Mouse (Mus musculus): ENCODE results near the gene Prr12. TPM values are rescaled to one million over a fixed set of nuclear protein-coding genes. Genes with fewer than 3 reads are reported as not detected.
A peak's percentile ranks its signal among the peaks of the same experiment; 100 is the strongest.

The Prr12 gene
- total and polyA plus RNA-seq, 3 experiments = 2.0 to 91.6 (median 42.4) TPM

- DNase-seq (ENCODE audit: low spot score) = peak; percentile 68
- no peaks in the 10 kb centered on the region for H3K9me3 ChIP-seq (replicated peaks)
- ATAC-seq (ENCODE audit: extremely low read depth, insufficient number of reproducible peaks, low FRiP score, poor library complexity, severe bottlenecking) = no peak
Observed at GRCm38 (mm10) chr7:44983085-44983484, 69.6 kb downstream of the Prr12 start.

GRCm38 (mm10) chr7:44981539-44981938 is 71.1 kb downstream of the Prr12 start:
- Histone ChIP-seq H3K9me3 (replicated peaks) (no peaks in the 10 kb centered on the region), H3K4me1 (ENCODE audit: insufficient read depth, low read depth, low read length) (peaks cover 65% of the 10 kb centered on the region), H3K36me3 (replicated peaks) (peaks cover 86% of the 10 kb centered on the region), H3K4me3 (ENCODE audit: low read depth, low read length) (no peak overlapping the region), H3K27me3 (ENCODE audit: insufficient read depth, low read length) (no peaks in the 10 kb centered on the region)
- no peak for DNase-seq (ENCODE audit: low spot score)
- TF ChIP-seq POLR2AphosphoS5 (IDR thresholded peaks at IDR 0.05; ENCODE audit: insufficient replicate concordance, low read depth, low read length) = no peak
- no peak for TF ChIP-seq CTCF (IDR thresholded peaks at IDR 0.05; ENCODE audit: low read depth, low read length)
- no peak for TF ChIP-seq GATA1 (IDR thresholded peaks at IDR 0.05; ENCODE audit: borderline replicate concordance, low read length)
- TF ChIP-seq GATA2 (IDR thresholded peaks at IDR 0.05; ENCODE audit: borderline replicate concordance, low read depth, low read length) = no peak
- TF ChIP-seq TAL1 (conservative IDR thresholded peaks at IDR 0.05; ENCODE audit: low read depth, low read length) = no peak
- no peak for ATAC-seq (ENCODE audit: extremely low read depth, insufficient number of reproducible peaks, low FRiP score, poor library complexity, severe bottlenecking)

More at GRCm38 (mm10) chr7:44983085-44983484, 69.6 kb downstream of the Prr12 start:
- TF ChIP-seq CTCF (IDR thresholded peaks at IDR 0.05; ENCODE audit: low read depth, low read length) (peak; percentile 97), TAL1 (conservative IDR thresholded peaks at IDR 0.05; ENCODE audit: low read depth, low read length) (no peak)
- Histone ChIP-seq H3K27me3 (ENCODE audit: insufficient read depth, low read length) (no peaks in the 10 kb centered on the region), H3K4me1 (ENCODE audit: insufficient read depth, low read depth, low read length) (peaks cover 64% of the 10 kb centered on the region), H3K36me3 (replicated peaks) (peaks cover 73% of the 10 kb centered on the region), H3K4me3 (ENCODE audit: low read depth, low read length) (no peak overlapping the region)

GRCm38 (mm10) chr7:44978300-44978699 is 74.4 kb downstream of the Prr12 start:
- peaks cover 85% of the 10 kb centered on the region for H3K36me3 ChIP-seq (replicated peaks)
- ATAC-seq (ENCODE audit: extremely low read depth, insufficient number of reproducible peaks, low FRiP score, poor library complexity, severe bottlenecking) (no peak), DNase-seq (ENCODE audit: low spot score) (no peak)
- peaks cover 8% of the 10 kb centered on the region for H3K27me3 ChIP-seq (ENCODE audit: insufficient read depth, low read length)
- H3K4me3 ChIP-seq (ENCODE audit: low read depth, low read length) = no peak overlapping the region
- H3K9me3 ChIP-seq (replicated peaks) = no peaks in the 10 kb centered on the region
- peaks cover 61% of the 10 kb centered on the region for H3K4me1 ChIP-seq (ENCODE audit: insufficient read depth, low read depth, low read length)
- TF ChIP-seq GATA2 (IDR thresholded peaks at IDR 0.05; ENCODE audit: borderline replicate concordance, low read depth, low read length) = no peak
- TF ChIP-seq POLR2AphosphoS5 (IDR thresholded peaks at IDR 0.05; ENCODE audit: insufficient replicate concordance, low read depth, low read length) = no peak
- no peak for TF ChIP-seq GATA1 (IDR thresholded peaks at IDR 0.05; ENCODE audit: borderline replicate concordance, low read length)
- TF ChIP-seq CTCF (IDR thresholded peaks at IDR 0.05; ENCODE audit: low read depth, low read length) = no peak
- no peak for TF ChIP-seq TAL1 (conservative IDR thresholded peaks at IDR 0.05; ENCODE audit: low read depth, low read length)

Other genes starting within 250 kb of the Prr12 start
Only the 20 nearest of the 36 such genes appear.
- gene Ap2a1, start 123.4 kb downstream of the Prr12 start, total RNA-seq (2014; fragmentation: Nextera tagmentation) = 68.8 and 98.0 TPM in 2 replicates
- gene Ap2a1, start 123.4 kb downstream of the Prr12 start, total RNA-seq (2017) = 19.8 and 30.8 TPM in 2 replicates
- 92.1 and 98.8 TPM in 2 replicates for gene Ap2a1, start 123.4 kb downstream of the Prr12 start, polyA plus RNA-seq (2012)
- not detected in 2 replicates for gene Tsks, start 109.7 kb downstream of the Prr12 start, total RNA-seq (2014; fragmentation: Nextera tagmentation)
- gene Tsks, start 109.7 kb downstream of the Prr12 start, total RNA-seq (2017) = not detected in 2 replicates
- 0.29 and 0.44 TPM in 2 replicates for gene Tsks, start 109.7 kb downstream of the Prr12 start, polyA plus RNA-seq (2012)
- 0.53 and 2.4 TPM in 2 replicates for gene Cpt1c, start 78.0 kb downstream of the Prr12 start, total RNA-seq (2014; fragmentation: Nextera tagmentation)
- gene Cpt1c, start 78.0 kb downstream of the Prr12 start, total RNA-seq (2017) = 0.11 and 0.23 TPM in 2 replicates
- gene Cpt1c, start 78.0 kb downstream of the Prr12 start, polyA plus RNA-seq (2012) = 0.28 and 0.33 TPM in 2 replicates
- 165 and 169 TPM in 2 replicates for gene Prmt1, start 66.3 kb downstream of the Prr12 start, total RNA-seq (2014; fragmentation: Nextera tagmentation)
- gene Prmt1, start 66.3 kb downstream of the Prr12 start, total RNA-seq (2017) = 97.2 and 113 TPM in 2 replicates
- 89.5 and 105 TPM in 2 replicates for gene Prmt1, start 66.3 kb downstream of the Prr12 start, polyA plus RNA-seq (2012)
- gene Irf3, start 55.2 kb downstream of the Prr12 start, total RNA-seq (2014; fragmentation: Nextera tagmentation) = 129 and 135 TPM in 2 replicates
- gene Irf3, start 55.2 kb downstream of the Prr12 start, total RNA-seq (2017) = 107 and 135 TPM in 2 replicates
- gene Irf3, start 55.2 kb downstream of the Prr12 start, polyA plus RNA-seq (2012) = 65.6 and 87.1 TPM in 2 replicates
- gene Bcl2l12, start 54.2 kb downstream of the Prr12 start, total RNA-seq (2014; fragmentation: Nextera tagmentation) = 11.1 and 13.9 TPM in 2 replicates
- gene Bcl2l12, start 54.2 kb downstream of the Prr12 start, total RNA-seq (2017) = 15.6 and 20.4 TPM in 2 replicates
- gene Bcl2l12, start 54.2 kb downstream of the Prr12 start, polyA plus RNA-seq (2012) = 65.9 and 74.6 TPM in 2 replicates
- 66.0 and 111 TPM in 2 replicates for gene Scaf1, start 36.5 kb downstream of the Prr12 start, total RNA-seq (2014; fragmentation: Nextera tagmentation)
- gene Scaf1, start 36.5 kb downstream of the Prr12 start, total RNA-seq (2017) = 11.3 and 13.5 TPM in 2 replicates
- gene Scaf1, start 36.5 kb downstream of the Prr12 start, polyA plus RNA-seq (2012) = 203 and 244 TPM in 2 replicates
- 16.3 and 22.1 TPM in 2 replicates for gene Rras, start 34.9 kb downstream of the Prr12 start, total RNA-seq (2014; fragmentation: Nextera tagmentation)
- gene Rras, start 34.9 kb downstream of the Prr12 start, total RNA-seq (2017) = 3.1 and 3.2 TPM in 2 replicates
- gene Rras, start 34.9 kb downstream of the Prr12 start, polyA plus RNA-seq (2012) = 5.6 and 6.9 TPM in 2 replicates
- 43.6 and 49.1 TPM in 2 replicates for gene Nosip, start 9.5 kb upstream of the Prr12 start, total RNA-seq (2014; fragmentation: Nextera tagmentation)
- 38.9 and 49.4 TPM in 2 replicates for gene Nosip, start 9.5 kb upstream of the Prr12 start, total RNA-seq (2017)
- 104 and 110 TPM in 2 replicates for gene Nosip, start 9.5 kb upstream of the Prr12 start, polyA plus RNA-seq (2012)
- 11.5 and 17.8 TPM in 2 replicates for gene Prrg2, start 9.8 kb upstream of the Prr12 start, total RNA-seq (2014; fragmentation: Nextera tagmentation)
- gene Prrg2, start 9.8 kb upstream of the Prr12 start, total RNA-seq (2017) = 6.8 and 9.5 TPM in 2 replicates
- gene Prrg2, start 9.8 kb upstream of the Prr12 start, polyA plus RNA-seq (2012) = 34.7 and 38.8 TPM in 2 replicates
- 0.49 TPM in 1 of 2 replicates, not detected in the other for gene Rcn3, start 39.3 kb upstream of the Prr12 start, total RNA-seq (2014; fragmentation: Nextera tagmentation)
- gene Rcn3, start 39.3 kb upstream of the Prr12 start, total RNA-seq (2017) = not detected in 2 replicates
- 0.31 and 0.33 TPM in 2 replicates for gene Rcn3, start 39.3 kb upstream of the Prr12 start, polyA plus RNA-seq (2012)
- not detected in 2 replicates for gene Fcgrt, start 51.0 kb upstream of the Prr12 start, total RNA-seq (2014; fragmentation: Nextera tagmentation)
- not detected in 2 replicates for gene Fcgrt, start 51.0 kb upstream of the Prr12 start, total RNA-seq (2017)
- not detected in 2 replicates for gene Fcgrt, start 51.0 kb upstream of the Prr12 start, polyA plus RNA-seq (2012)
- 916 and 1,000 TPM in 2 replicates for gene Rps11, start 71.6 kb upstream of the Prr12 start, total RNA-seq (2014; fragmentation: Nextera tagmentation)
- 1,298 and 1,329 TPM in 2 replicates for gene Rps11, start 71.6 kb upstream of the Prr12 start, total RNA-seq (2017)
- 151 and 217 TPM in 2 replicates for gene Rps11, start 71.6 kb upstream of the Prr12 start, polyA plus RNA-seq (2012)
- gene Rpl13a, start 75.9 kb upstream of the Prr12 start, total RNA-seq (2014; fragmentation: Nextera tagmentation) = 1,386 and 1,478 TPM in 2 replicates
- 2,356 and 2,406 TPM in 2 replicates for gene Rpl13a, start 75.9 kb upstream of the Prr12 start, total RNA-seq (2017)
- gene Rpl13a, start 75.9 kb upstream of the Prr12 start, polyA plus RNA-seq (2012) = 5,469 and 6,084 TPM in 2 replicates
- gene Gm45713, start 83.3 kb upstream of the Prr12 start, total RNA-seq (2014; fragmentation: Nextera tagmentation) = not detected in 2 replicates
- gene Gm45713, start 83.3 kb upstream of the Prr12 start, total RNA-seq (2017) = 0.16 and 0.23 TPM in 2 replicates
- gene Gm45713, start 83.3 kb upstream of the Prr12 start, polyA plus RNA-seq (2012) = 1.0 and 1.3 TPM in 2 replicates
- gene Flt3l, start 83.6 kb upstream of the Prr12 start, total RNA-seq (2014; fragmentation: Nextera tagmentation) = 75.7 and 76.5 TPM in 2 replicates
- gene Flt3l, start 83.6 kb upstream of the Prr12 start, total RNA-seq (2017) = 41.0 and 48.6 TPM in 2 replicates
- 31.7 and 38.8 TPM in 2 replicates for gene Flt3l, start 83.6 kb upstream of the Prr12 start, polyA plus RNA-seq (2012)
- gene Pih1d1, start 101.4 kb upstream of the Prr12 start, total RNA-seq (2014; fragmentation: Nextera tagmentation) = 82.8 and 124 TPM in 2 replicates
- gene Pih1d1, start 101.4 kb upstream of the Prr12 start, total RNA-seq (2017) = 60.9 and 68.4 TPM in 2 replicates
- 46.4 TPM in 2 replicates for gene Pih1d1, start 101.4 kb upstream of the Prr12 start, polyA plus RNA-seq (2012)
- 19.6 and 26.3 TPM in 2 replicates for gene Aldh16a1, start 101.7 kb upstream of the Prr12 start, total RNA-seq (2014; fragmentation: Nextera tagmentation)
- 33.8 and 34.7 TPM in 2 replicates for gene Aldh16a1, start 101.7 kb upstream of the Prr12 start, total RNA-seq (2017)
- gene Aldh16a1, start 101.7 kb upstream of the Prr12 start, polyA plus RNA-seq (2012) = 110 and 133 TPM in 2 replicates
- not detected in 2 replicates for gene Slc17a7, start 111.1 kb upstream of the Prr12 start, total RNA-seq (2014; fragmentation: Nextera tagmentation)
- 0.06 and 0.11 TPM in 2 replicates for gene Slc17a7, start 111.1 kb upstream of the Prr12 start, total RNA-seq (2017)
- gene Slc17a7, start 111.1 kb upstream of the Prr12 start, polyA plus RNA-seq (2012) = 0.02 and 0.08 TPM in 2 replicates
- not detected in 2 replicates for gene Gfy, start 126.7 kb upstream of the Prr12 start, total RNA-seq (2014; fragmentation: Nextera tagmentation)
- 0.05 and 0.06 TPM in 2 replicates for gene Gfy, start 126.7 kb upstream of the Prr12 start, total RNA-seq (2017)
- gene Gfy, start 126.7 kb upstream of the Prr12 start, polyA plus RNA-seq (2012) = not detected in 2 replicates